Mouse (Mus musculus) C2C12 (cell line): ENCODE results near the gene Slc35a5.

Source experiments
- CTCF ChIP-seq: IDR thresholded peaks from one replicate; pipeline ENCODE4 v1.5.1; 2011; ENCODE audit not compliant: control insufficient read depth, insufficient read depth, insufficient read length
- MAX ChIP-seq: IDR thresholded peaks from one replicate; pipeline ENCODE4 v1.6.1; 2011; ENCODE audit warnings: mild to moderate bottlenecking, control low read depth

- TF ChIP-seq CTCF = no peak
- no peak for TF ChIP-seq MAX
Measured at GRCm38 (mm10) chr16:45108203-45108878, 50.2 kb downstream of the Slc35a5 start.
